Mouse (Mus musculus): ENCODE measurements around the gene Npr3. TPM values are rescaled to one million over a fixed set of nuclear protein-coding genes. Genes with fewer than 3 reads are reported as not detected.
"Not testable (repeated sequence)": the region's sequence is repeated elsewhere in the genome, so short reads cannot be mapped to it uniquely, and the experiment has no call there.

Npr3 gene
- total RNA-seq, 2 experiments from 2014 or later: 10.4 to 12.2 TPM

GRCm38 (mm10) chr15:11897162-11897561 is 9.9 kb downstream of the Npr3 start:
- intact Hi-C loops (cut with DNase I): no loop called here
- no peak for DNase-seq (ENCODE audit: extremely low spot score in 1 of 2, low spot score in 2 of 2)

- intact Hi-C loops (cut with DNase I): no loop called here
- DNase-seq (ENCODE audit: extremely low spot score in 1 of 2, low spot score in 2 of 2): no peak
These were observed 13.1 kb downstream of the Npr3 start for GRCm38 (mm10) chr15:11893969-11894368.

GRCm38 (mm10) chr15:11891395-11891794 is 15.7 kb downstream of the Npr3 start:
- intact Hi-C loops (cut with DNase I): no loop called here
- no peak for DNase-seq (ENCODE audit: extremely low spot score in 1 of 2, low spot score in 2 of 2)

GRCm38 (mm10) chr15:11882508-11883205 is 24.4 kb downstream of the Npr3 start:
- intact Hi-C loops (cut with DNase I): no loop called here
- DNase-seq (ENCODE audit: extremely low spot score in 1 of 2, low spot score in 2 of 2): no peak

- DNase-seq (ENCODE audit: extremely low spot score in 1 of 2, low spot score in 2 of 2): no peak
- intact Hi-C loops (cut with DNase I): no loop called here
These were observed 25.3 kb downstream of the Npr3 start for GRCm38 (mm10) chr15:11881822-11882221.

GRCm38 (mm10) chr15:11878334-11878733 is 28.8 kb downstream of the Npr3 start:
- intact Hi-C loops (cut with DNase I): no loop called here
- DNase-seq (ENCODE audit: extremely low spot score in 1 of 2, low spot score in 2 of 2): no peak

- DNase-seq (ENCODE audit: extremely low spot score in 1 of 2, low spot score in 2 of 2): no peak
- intact Hi-C loops (cut with DNase I): no loop called here
These were observed 29.8 kb downstream of the Npr3 start for GRCm38 (mm10) chr15:11877273-11877672.

- no peak for DNase-seq (ENCODE audit: extremely low spot score in 1 of 2, low spot score in 2 of 2)
- intact Hi-C loops (cut with DNase I): no loop called here
These were observed 40.2 kb downstream of the Npr3 start for GRCm38 (mm10) chr15:11866918-11867317.

- DNase-seq (ENCODE audit: extremely low spot score in 1 of 2, low spot score in 2 of 2): no peak
- intact Hi-C loops (cut with DNase I): no loop called here
These were observed 43.6 kb downstream of the Npr3 start for GRCm38 (mm10) chr15:11863540-11863818.

- DNase-seq (ENCODE audit: extremely low spot score in 1 of 2, low spot score in 2 of 2): no peak
- intact Hi-C loops (cut with DNase I): no loop called here
These were observed 44.1 kb downstream of the Npr3 start for GRCm38 (mm10) chr15:11862785-11863539.

- no peak for DNase-seq (ENCODE audit: extremely low spot score in 1 of 2, low spot score in 2 of 2)
- intact Hi-C loops (cut with DNase I): no loop called here
These were observed 44.8 kb downstream of the Npr3 start for GRCm38 (mm10) chr15:11862253-11862652.

- no peak for DNase-seq (ENCODE audit: extremely low spot score in 1 of 2, low spot score in 2 of 2)
- intact Hi-C loops (cut with DNase I): no loop called here
These were observed 46.8 kb downstream of the Npr3 start for GRCm38 (mm10) chr15:11860259-11860658.

GRCm38 (mm10) chr15:11859829-11860228 is 47.3 kb downstream of the Npr3 start:
- no peak for DNase-seq (ENCODE audit: extremely low spot score in 1 of 2, low spot score in 2 of 2)
- intact Hi-C loops (cut with DNase I): no loop called here

- no peak for DNase-seq (ENCODE audit: extremely low spot score in 1 of 2, low spot score in 2 of 2)
- intact Hi-C loops (cut with DNase I): no loop called here
These were observed 48.7 kb downstream of the Npr3 start for GRCm38 (mm10) chr15:11858411-11858810.

GRCm38 (mm10) chr15:11845204-11846062 is 61.7 kb downstream of the Npr3 start:
- intact Hi-C loops (cut with DNase I): no loop called here

GRCm38 (mm10) chr15:11844115-11844514 is 63.0 kb downstream of the Npr3 start:
- DNase-seq (ENCODE audit: extremely low spot score in 1 of 2, low spot score in 2 of 2): no peak
- intact Hi-C loops (cut with DNase I): no loop called here

More at GRCm38 (mm10) chr15:11845204-11846062, 61.7 kb downstream of the Npr3 start:
- DNase-seq (ENCODE audit: extremely low spot score in 1 of 2, low spot score in 2 of 2): no peak

- no peak for DNase-seq (ENCODE audit: extremely low spot score in 1 of 2, low spot score in 2 of 2)
- intact Hi-C loops (cut with DNase I): no loop called here
These were observed 65.3 kb downstream of the Npr3 start for GRCm38 (mm10) chr15:11841828-11842227.

GRCm38 (mm10) chr15:11835913-11836312 is 71.2 kb downstream of the Npr3 start:
- no peak for DNase-seq (ENCODE audit: extremely low spot score in 1 of 2, low spot score in 2 of 2)
- intact Hi-C loops (cut with DNase I): no loop called here

- DNase-seq (ENCODE audit: extremely low spot score in 1 of 2, low spot score in 2 of 2); intact Hi-C loops (cut with DNase I): not testable (repeated sequence)
These were observed 84.7 kb downstream of the Npr3 start for GRCm38 (mm10) chr15:11822347-11822746.

- DNase-seq (ENCODE audit: extremely low spot score in 1 of 2, low spot score in 2 of 2): no peak
- intact Hi-C loops (cut with DNase I): no loop called here
These were observed 91.5 kb downstream of the Npr3 start for GRCm38 (mm10) chr15:11815551-11815950.

All from left cerebral cortex, postnatal 10 days (tissue).